Mouse (Mus musculus) CH12.LX (cell line): ENCODE measurements at regions not wholly inside any gene's neighbourhood (a gene's known extent, or its start where the extent isn't known, plus 50 kb on each side); places are given as distances from the start of the nearest gene placed in this dataset.

ENCODE experiments used
- DNase-seq: peaks from one replicate; pipeline ENCODE4 v3.0.0-alpha.2; 2013; ENCODE audit errors: extremely low read depth
- H3K27ac ChIP-seq: 2 replicates; pipeline ENCODE4 v1.5.1; 2012; ENCODE audit warnings: low read depth, mild to moderate bottlenecking, control low read depth, moderate library complexity; ENCODE audit not compliant: insufficient read depth
- H3K27me3 ChIP-seq: replicated peaks from 2 replicates; pipeline ENCODE3; 2012; ENCODE audit warnings: inconsistent platforms
- H3K36me3 ChIP-seq, 2 experiments: replicated peaks in 1 of 2; 2 replicates each; pipeline versions ENCODE3 to v1.6.1; 2012; ENCODE audit warnings: inconsistent platforms in 1 of 2, low read length in 1 of 2, mild to moderate bottlenecking in 1 of 2, mixed read lengths in 1 of 2, moderate library complexity in 1 of 2; ENCODE audit not compliant: control insufficient read depth in 1 of 2, insufficient read depth in 1 of 2
- H3K4me1 ChIP-seq, 2 experiments: 2 replicates each; pipeline ENCODE4 v1.6.1; 2012; ENCODE audit warnings: inconsistent platforms in 1 of 2, moderate library complexity in 1 of 2; ENCODE audit not compliant: insufficient read depth in 2 of 2, control insufficient read depth in 1 of 2
- H3K4me2 ChIP-seq: 2 replicates; pipeline ENCODE4 v1.6.1; 2012; ENCODE audit warnings: low read depth, mild to moderate bottlenecking, control low read depth; ENCODE audit not compliant: poor library complexity, insufficient read depth, severe bottlenecking
- H3K4me3 ChIP-seq, 3 experiments: fragments of 150-350 bp in 1 of 3; sonication (generic) in 1 of 3; replicated peaks in 1 of 3; 2 replicates each; pipeline versions ENCODE3 to v1.5.1; 2011 to 2012; ENCODE audit warnings: low read depth in 2 of 3, low read length in 2 of 3, mild to moderate bottlenecking in 2 of 3, moderate library complexity in 2 of 3, control low read depth in 1 of 3, improper control_type of control experiment in 1 of 3, inconsistent platforms in 1 of 3, mixed read lengths in 1 of 3; ENCODE audit not compliant: poor library complexity in 1 of 3
- H3K79me2 ChIP-seq: replicated peaks from 2 replicates; pipeline ENCODE4 v1.6.1; 2012; ENCODE audit warnings: mild to moderate bottlenecking, moderate library complexity; ENCODE audit not compliant: control insufficient read depth, poor library complexity, insufficient read depth, severe bottlenecking; ENCODE audit errors: extremely low read depth
- H3K9ac ChIP-seq: 2 replicates; pipeline ENCODE4 v1.6.1; 2012; ENCODE audit warnings: low read depth, mild to moderate bottlenecking, control low read depth, moderate library complexity; ENCODE audit not compliant: insufficient read depth
- H3K9me3 ChIP-seq: replicated peaks from 2 replicates; pipeline ENCODE3; 2012; ENCODE audit warnings: low read length, inconsistent platforms, mixed read lengths
- CTCF ChIP-seq, 2 experiments: IDR thresholded peaks in 1 of 2; conservative IDR thresholded peaks in 1 of 2; 2 replicates each; pipeline ENCODE4 v1.5.1; 2011 to 2012; ENCODE audit warnings: low read depth in 2 of 2, low read length in 2 of 2, improper control_type of control experiment in 1 of 2, inconsistent platforms in 1 of 2, mild to moderate bottlenecking in 1 of 2, moderate library complexity in 1 of 2
- E2F4 ChIP-seq: IDR thresholded peaks from 2 replicates; pipeline ENCODE4 v1.6.1; 2011; ENCODE audit warnings: low read depth, low read length, improper control_type of control experiment; ENCODE audit not compliant: insufficient replicate concordance
- ELF1 ChIP-seq: IDR thresholded peaks from 2 replicates; pipeline ENCODE4 v1.6.1; 2014; ENCODE audit warnings: low read depth, mild to moderate bottlenecking, inconsistent platforms, low read length, improper control_type of control experiment
- GABPA ChIP-seq: IDR thresholded peaks from 2 replicates; pipeline ENCODE4 v1.6.1; 2012; ENCODE audit warnings: low read depth, low read length, improper control_type of control experiment, inconsistent platforms; ENCODE audit not compliant: insufficient replicate concordance
- POLR2A ChIP-seq: IDR thresholded peaks from 2 replicates; pipeline ENCODE4 v1.6.1; 2011; ENCODE audit warnings: low read depth, mild to moderate bottlenecking, improper control_type of control experiment, low read length
- ZKSCAN1 ChIP-seq: IDR thresholded peaks from 2 replicates; pipeline ENCODE4 v1.6.1; 2012; ENCODE audit warnings: low read depth, inconsistent platforms, low read length, improper control_type of control experiment, borderline replicate concordance
- dilution Hi-C: fragments of 300-500 bp; cut with MboI; formaldehyde crosslinking; loops from 2 replicates; pipeline ENCODE4 v1.14.3; 2020; ENCODE audit warnings: low sequenced_read_pairs; ENCODE audit not compliant: extremely low pct_unique_long_range_greater_than_20kb, extremely low pct_ligation_motif_present
- in situ Hi-C: fragments of 300-500 bp; cut with MboI; formaldehyde crosslinking; loops from 3 replicates; pipeline ENCODE4 v1.14.3; 2019; ENCODE audit warnings: low sequenced_read_pairs, low pct_ligation_motif_present, low pct_unique_long_range_greater_than_20kb, mixed read lengths

DNA sequence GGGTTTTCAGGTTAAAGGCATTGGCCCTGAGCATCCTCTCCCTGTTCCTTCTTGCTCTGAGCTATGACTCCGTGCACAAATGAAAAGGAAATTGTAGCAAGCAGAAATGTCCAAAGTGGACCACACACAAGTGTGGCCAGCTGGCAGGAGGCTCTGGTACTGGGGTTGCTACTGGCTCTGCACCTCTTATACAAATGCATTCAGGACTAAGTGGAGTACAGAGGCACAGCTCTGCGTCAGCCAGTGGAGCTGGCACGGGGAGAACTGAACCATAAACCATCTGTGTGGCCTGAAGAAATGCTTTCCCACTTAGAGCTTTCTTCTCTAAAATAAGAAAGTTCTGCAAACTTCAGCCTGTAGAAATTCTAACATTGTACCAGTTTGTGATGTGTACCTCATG lies 65.3 kb upstream of the Fam49a start:
- no peaks in the 10 kb centered on the region for H3K4me1 ChIP-seq
- no peak overlapping the region for H3K4me2 ChIP-seq
- H3K79me2 ChIP-seq, result no peaks in the 10 kb centered on the region
- no peaks in the 10 kb centered on the region for H3K9me3 ChIP-seq
- H3K27me3 ChIP-seq, result no peaks in the 10 kb centered on the region
- H3K9ac ChIP-seq, result no peak overlapping the region
- dilution Hi-C loops, result no loop called here
- H3K36me3 ChIP-seq, result no peaks in the 10 kb centered on the region
- TF ChIP-seq E2F4 (no peak), ZKSCAN1 (no peak), POLR2A (no peak), ELF1 (no peak), CTCF (conservative IDR thresholded peaks at IDR 0.05 in 1 of 2, IDR thresholded peaks at IDR 0.05 in 1 of 2; ENCODE audit: low read depth in 2 of 2, low read length in 2 of 2) (no peak)
- H3K27ac ChIP-seq, result no peak overlapping the region
- in situ Hi-C loops, result no loop called here
- H3K4me3 ChIP-seq, result no peak overlapping the region
- DNase-seq, result no peak

DNA sequence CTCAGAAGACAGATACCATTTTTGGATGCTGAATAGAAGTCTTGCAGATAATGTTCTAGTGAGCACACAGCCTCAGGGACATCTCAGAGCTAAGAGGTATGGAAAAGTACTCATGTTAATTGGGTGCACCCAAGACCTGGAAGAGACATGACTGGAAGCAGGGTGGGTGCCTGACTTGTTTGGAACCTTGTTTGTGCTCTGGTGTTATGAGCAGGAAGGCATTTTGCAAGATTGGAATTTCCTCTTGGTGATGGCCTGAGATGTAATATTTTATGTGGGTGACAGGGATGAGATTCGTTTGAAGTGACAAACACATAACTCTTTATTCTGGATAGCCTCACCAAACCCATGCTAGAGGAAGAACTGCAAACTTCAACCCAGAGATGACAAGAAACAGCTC lies 53.7 kb upstream of the Fam49a start:
- H3K4me2 ChIP-seq, result no peak overlapping the region
- H3K27me3 ChIP-seq, result no peaks in the 10 kb centered on the region
- no peaks in the 10 kb centered on the region for H3K79me2 ChIP-seq
- no peaks in the 10 kb centered on the region for H3K4me1 ChIP-seq
- H3K9ac ChIP-seq, result no peak overlapping the region
- dilution Hi-C loops, result no loop called here
- no peak for DNase-seq
- in situ Hi-C loops, result no loop called here
- no peaks in the 10 kb centered on the region for H3K9me3 ChIP-seq
- H3K4me3 ChIP-seq, result no peak overlapping the region
- H3K36me3 ChIP-seq, result no peaks in the 10 kb centered on the region
- no peak overlapping the region for H3K27ac ChIP-seq
- TF ChIP-seq GABPA, result no peak
